Mouse (Mus musculus) CD4-positive, CD25-positive, alpha-beta regulatory T cell, adult 4 months (primary cell): Measurements from ENCODE around the gene Mad2l1bp. TPM values are rescaled to one million over a fixed set of nuclear protein-coding genes. Genes with fewer than 3 reads are reported as not detected.
A peak's percentile ranks its signal among the peaks of the same experiment; 100 is the strongest.

Experiments
- ATAC-seq: one replicate; pipeline ENCODE4 v1.8.0; 2017
- polyA plus RNA-seq, 2 experiments: library from polyadenylated mRNA; unstranded; fragments of 100-300 nt; shearing (Covaris generic); gene quantifications; one replicate each; pipeline ENCODE4 v1.2.1; 2017

Mad2l1bp gene
- polyA plus RNA-seq, 2 experiments from 2014 or later = 58.5 to 68.1 TPM

GRCm38 (mm10) chr17:46154336-46154735, 983 bp upstream of the Mad2l1bp start:
- ATAC-seq = no peak

DNA sequence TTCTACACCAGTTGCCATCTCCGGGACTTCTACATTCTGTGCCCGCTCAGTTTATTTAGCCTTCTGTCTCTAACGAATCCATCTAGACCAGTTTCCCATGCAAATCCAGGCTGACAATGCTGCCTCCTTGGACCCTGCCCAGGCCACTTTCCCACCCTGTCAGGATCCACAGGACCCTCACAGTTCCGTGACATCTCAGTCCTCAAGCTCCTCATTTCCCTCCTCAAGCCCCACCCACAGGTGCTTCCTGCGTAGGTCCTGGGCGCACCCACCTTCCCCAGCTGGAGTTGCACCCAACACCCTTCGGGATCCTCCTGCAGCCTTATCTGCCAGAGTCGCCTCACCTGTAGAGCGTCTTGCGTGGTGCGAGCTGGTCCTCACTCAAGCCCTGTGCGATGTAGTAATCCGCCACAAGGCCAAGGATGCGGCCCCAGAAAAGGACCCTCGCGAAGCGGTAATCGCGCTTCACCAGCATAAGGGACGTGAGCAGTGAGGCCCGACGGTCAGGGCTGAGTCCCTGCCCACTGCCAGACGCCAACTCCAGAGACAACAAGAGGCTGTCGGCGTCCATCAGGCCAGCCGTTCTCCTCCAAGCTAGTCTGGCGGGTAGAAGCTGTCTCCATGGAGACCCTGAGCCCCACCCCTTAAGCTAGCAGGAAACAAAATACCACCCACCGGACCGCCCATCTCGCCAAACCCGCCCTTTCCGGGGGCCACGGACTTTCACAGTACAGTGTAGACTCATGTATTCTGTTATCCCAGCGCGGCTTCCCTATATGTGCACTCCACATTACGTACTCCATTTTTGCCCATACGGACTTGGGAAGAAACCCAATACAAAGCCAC, 9.6 kb downstream of the Mad2l1bp start, which contains the start of gene Rsph9:
Rsph9 (minus strand) TSS at position 639 of the 846 bp plus-strand sequence.
- peak; percentile 99 for ATAC-seq

DNA sequence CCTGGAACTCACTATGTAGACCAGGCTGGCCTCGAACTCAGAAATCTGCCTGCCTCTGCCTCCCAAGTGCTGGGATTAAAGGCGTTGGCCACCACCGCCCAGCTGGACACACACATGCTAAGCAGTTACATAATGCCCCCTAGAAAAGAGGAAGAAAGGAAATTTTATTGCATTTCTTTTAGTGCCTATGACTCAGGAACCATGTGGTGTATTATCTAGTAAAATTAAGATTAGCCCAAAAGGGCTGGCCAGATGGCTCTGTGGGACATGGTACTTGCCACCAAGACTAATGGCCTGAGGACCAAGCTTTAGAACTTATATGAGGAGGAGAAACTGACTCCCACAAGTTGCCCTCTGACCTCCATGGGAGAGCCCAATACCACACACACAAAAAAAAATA, 13.5 kb downstream of the Mad2l1bp start:
- ATAC-seq = no peak

DNA sequence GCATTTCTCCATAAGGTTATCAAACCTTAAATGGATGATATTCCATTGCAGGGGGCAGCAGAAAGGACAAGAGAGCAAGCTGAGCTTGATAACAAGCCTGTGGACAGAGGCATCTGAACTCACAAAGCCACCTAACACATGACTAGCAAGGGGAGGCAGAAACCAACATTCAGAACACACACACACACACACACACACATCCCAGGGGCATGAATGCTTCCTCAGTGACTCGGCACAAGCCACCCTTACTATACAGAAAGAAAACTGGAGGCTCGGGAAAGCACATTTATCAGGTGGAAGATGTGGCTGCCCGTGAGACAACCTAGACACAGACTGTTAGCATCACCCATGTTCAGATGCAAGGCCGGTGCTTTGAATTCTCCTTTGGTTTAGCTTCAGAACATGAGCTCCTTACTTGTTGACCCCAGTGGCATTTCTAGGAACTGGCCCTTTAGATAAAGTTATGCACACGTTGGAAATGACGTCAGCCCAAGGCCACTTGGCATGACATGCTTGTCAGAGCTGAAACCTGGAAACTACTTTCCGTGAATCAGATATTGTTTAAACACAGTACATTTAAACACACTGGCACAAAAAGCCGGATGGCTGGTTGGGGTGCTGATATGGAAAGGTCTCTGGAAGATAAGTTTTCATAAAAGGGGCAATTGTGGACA, 14.7 kb downstream of the Mad2l1bp start:
- no peak for ATAC-seq

GRCm38 (mm10) chr17:46132862-46133261, 20.5 kb downstream of the Mad2l1bp start:
- no peak for ATAC-seq

GRCm38 (mm10) chr17:46132058-46132718, 21.2 kb downstream of the Mad2l1bp start:
- ATAC-seq = peak; percentile 71

GRCm38 (mm10) chr17:46129741-46130498, 23.4 kb downstream of the Mad2l1bp start:
- ATAC-seq = no peak

DNA sequence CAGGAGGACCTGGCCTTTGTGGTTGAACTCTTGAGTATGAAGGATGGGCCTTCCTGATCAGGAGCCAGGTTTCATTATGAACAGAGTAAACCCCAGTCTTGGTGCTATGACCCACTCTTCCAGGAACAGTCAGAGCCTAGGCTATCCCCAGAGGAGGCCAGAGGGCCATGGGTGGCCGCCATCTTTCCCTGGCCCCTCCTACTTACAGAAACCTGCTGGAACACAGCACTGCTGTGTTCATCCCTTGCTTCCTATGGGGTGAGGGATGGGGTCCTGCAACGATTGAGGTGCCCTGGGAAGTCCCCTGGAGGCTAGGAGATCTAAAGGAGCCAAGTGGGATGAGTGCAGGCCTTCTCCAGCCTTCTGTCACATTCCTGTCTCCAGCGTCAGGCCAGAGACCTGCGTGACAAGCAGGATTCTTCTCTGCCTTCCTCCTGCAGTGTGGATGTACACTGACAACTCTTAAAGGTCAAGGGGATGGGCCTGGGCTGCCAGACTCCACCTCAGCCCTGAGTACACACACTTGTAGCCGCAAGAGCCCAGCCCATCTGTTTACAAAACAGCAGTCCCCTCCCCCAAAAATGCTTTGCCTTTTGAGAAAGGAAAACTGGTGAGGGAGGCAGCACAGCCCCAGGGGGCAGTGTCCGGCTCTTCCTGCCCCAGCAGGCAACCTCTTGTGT, 25.4 kb downstream of the Mad2l1bp start:
- no peak for ATAC-seq

- ATAC-seq = no peak
Observed at GRCm38 (mm10) chr17:46126608-46127007, 26.7 kb downstream of the Mad2l1bp start.

GRCm38 (mm10) chr17:46123953-46124700, 29.2 kb downstream of the Mad2l1bp start:
- no peak for ATAC-seq

DNA sequence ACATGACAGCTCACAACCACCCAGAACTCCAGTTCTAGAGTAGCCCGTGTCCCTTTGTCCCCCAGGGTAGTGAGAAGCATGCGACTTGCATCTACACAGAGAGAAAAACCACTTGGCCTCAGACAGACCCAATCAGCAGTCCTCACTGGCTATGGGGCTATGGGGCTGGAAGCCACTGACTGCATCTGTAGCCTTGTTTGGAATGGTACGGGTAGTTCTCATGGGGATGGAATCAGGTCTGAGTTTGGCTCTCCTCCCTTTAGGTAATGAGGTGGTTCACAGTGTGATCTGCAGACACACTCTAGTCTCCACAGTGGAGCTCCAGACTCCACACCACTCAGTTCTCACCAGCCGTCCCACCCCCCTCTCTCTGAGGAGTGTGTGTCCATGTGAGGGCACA, 30.1 kb downstream of the Mad2l1bp start:
- no peak for ATAC-seq

- no peak for ATAC-seq
Observed at GRCm38 (mm10) chr17:46122791-46123190, 30.6 kb downstream of the Mad2l1bp start.

DNA sequence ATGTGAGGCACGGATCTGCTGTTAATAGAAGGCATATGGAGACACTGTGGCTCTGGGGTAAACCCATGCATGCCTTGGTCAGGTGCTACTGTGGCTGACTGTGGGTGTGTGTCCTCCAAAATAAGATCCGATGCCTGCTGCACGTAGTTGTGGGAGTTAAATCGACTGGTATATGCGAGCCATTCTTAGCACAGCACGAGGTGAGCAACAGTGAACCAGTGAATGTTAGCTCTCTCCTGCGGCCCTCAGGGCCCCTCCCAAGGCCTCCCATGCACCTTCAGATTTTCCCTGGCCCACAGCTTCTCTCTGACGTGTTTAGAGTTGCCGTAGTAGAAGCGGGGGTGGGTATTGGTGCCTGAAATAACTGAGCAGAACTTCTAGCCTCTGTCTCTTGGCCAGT, 33.7 kb downstream of the Mad2l1bp start:
- no peak for ATAC-seq

DNA sequence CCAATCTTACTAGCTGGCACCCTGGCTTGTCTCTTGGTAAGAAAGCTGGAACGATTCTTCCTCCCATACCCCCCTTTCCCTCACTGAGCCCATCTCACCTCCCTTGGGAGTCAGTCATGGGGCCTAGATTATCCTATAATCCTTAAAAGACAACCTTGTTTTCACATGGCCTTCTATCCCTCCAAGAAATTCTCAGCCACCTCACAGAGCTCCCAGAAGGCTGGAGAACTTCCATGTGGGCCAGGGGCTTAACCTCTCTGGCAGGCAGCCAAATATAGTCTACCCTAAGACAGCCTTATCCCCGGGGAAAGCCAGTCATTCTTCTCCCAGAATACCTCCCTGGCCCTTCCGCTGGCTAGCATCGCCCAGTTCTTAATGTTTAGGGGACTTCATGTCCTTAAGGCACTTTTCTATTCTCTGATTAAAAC, 34.9 kb downstream of the Mad2l1bp start:
- no peak for ATAC-seq

GRCm38 (mm10) chr17:46117623-46118422, 35.5 kb downstream of the Mad2l1bp start:
- no peak for ATAC-seq

DNA sequence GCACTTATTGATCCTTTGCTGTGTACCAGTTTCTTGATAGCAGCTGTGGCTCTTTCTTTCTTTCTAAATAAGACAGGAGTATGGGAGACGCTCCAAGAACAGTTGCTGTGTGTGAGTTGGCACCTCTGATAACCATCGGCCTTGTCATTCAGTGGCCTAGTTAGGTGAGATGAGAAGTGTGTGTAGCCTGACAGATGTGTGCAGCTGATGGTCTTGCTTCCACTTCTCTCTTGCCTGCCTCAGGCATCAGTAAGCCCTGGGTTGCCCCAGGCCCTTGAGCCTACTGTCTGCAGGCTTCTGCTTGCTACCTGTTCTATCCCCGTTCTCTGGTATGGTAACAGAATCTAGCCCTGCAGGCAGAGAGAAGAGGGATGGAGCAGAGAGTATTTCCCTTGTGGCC, 36.5 kb downstream of the Mad2l1bp start:
- no peak for ATAC-seq

DNA sequence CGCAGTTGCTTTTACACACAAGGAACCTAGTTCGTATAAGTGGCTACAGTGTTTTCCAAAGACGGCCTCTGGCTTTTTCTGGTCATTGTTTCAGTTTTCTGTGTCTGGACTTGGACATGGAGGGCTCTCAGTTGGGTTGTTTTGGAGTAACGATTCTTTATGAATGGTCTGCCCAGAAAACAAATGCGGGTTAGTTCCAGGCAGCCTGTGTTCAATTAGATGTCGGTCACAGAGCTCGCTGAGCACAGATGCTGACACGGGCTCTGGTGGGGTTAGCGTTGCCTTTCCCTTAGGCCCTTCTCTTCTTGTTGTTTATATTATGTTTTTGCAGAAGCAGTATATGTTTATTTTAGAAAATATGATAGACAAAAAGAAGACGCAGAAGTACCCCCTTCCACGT, 37.2 kb downstream of the Mad2l1bp start:
- no peak for ATAC-seq

DNA sequence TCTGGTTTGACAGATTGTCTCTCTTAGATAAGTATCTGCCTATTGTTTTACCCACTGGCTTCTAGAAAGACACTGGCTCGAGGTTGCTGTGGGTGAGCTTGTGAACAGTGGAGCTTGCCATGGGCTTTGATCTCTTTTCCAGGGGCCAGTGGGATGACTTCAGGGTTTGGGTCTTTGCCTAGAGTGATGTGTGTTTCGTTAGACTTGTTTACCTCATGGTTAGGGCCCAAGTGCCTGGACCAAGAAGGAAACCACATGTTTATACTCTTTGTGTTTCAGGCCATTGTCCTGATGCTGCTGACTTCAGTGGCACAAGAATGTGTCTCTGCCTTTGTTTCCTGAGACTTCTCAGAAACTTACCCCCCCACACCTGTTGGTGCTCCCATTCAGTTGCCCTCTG, 37.9 kb downstream of the Mad2l1bp start:
- ATAC-seq = no peak

GRCm38 (mm10) chr17:46110402-46111289, 42.7 kb downstream of the Mad2l1bp start, which contains the start of gene Mrps18a:
Mrps18a (plus strand) TSS chr17:46110986.
- peak; percentile 100 for ATAC-seq
